Mouse (Mus musculus) neural tube, embryonic 13.5 days (tissue): ENCODE data around the gene Olfr632. TPM values are rescaled to one million over a fixed set of nuclear protein-coding genes. Genes with fewer than 3 reads are reported as not detected.

Source experiments
- polyA plus RNA-seq: library from polyadenylated mRNA; unstranded; fragments of >200 nt; fragmentation: Nextera tagmentation; extraction: Ambion mirVana; gene quantifications from 2 replicates; pipeline ENCODE4 v1.2.1, GENCODE M21; 2015

The Olfr632 gene
- polyA plus RNA-seq, 1 experiment from 2014 or later, result 0.08 TPM

Other genes starting within 250 kb of the Olfr632 start
- gene Olfr243, start 219.7 kb upstream of the Olfr632 start, polyA plus RNA-seq, result not detected in 2 replicates
- gene Olfr628, start 204.0 kb upstream of the Olfr632 start, polyA plus RNA-seq, result not detected in 2 replicates
- not detected in 2 replicates for gene Olfr629, start 189.4 kb upstream of the Olfr632 start, polyA plus RNA-seq
- gene Olfr630, start 177.0 kb upstream of the Olfr632 start, polyA plus RNA-seq, result not detected in 2 replicates
- gene Olfr69, start 162.8 kb upstream of the Olfr632 start, polyA plus RNA-seq, result not detected in 2 replicates
- not detected in 2 replicates for gene Olfr68, start 154.6 kb upstream of the Olfr632 start, polyA plus RNA-seq
- not detected in 2 replicates for gene Olfr67, start 142.5 kb upstream of the Olfr632 start, polyA plus RNA-seq
- 1,029 and 1,038 TPM in 2 replicates for gene Hbb-bt, start 120.4 kb upstream of the Olfr632 start, polyA plus RNA-seq
- gene Hbb-bs, start 106.3 kb upstream of the Olfr632 start, polyA plus RNA-seq, result 1,894 and 2,140 TPM in 2 replicates
- gene Hbb-bh2, start 93.8 kb upstream of the Olfr632 start, polyA plus RNA-seq, result not detected in 2 replicates
- 31.8 and 57.0 TPM in 2 replicates for gene Hbb-bh1, start 91.2 kb upstream of the Olfr632 start, polyA plus RNA-seq
- gene Hbb-y, start 81.1 kb upstream of the Olfr632 start, polyA plus RNA-seq, result 3,874 and 4,036 TPM in 2 replicates
- not detected in 2 replicates for gene Olfr66, start 48.1 kb upstream of the Olfr632 start, polyA plus RNA-seq
- not detected in 2 replicates for gene Olfr64, start 39.9 kb upstream of the Olfr632 start, polyA plus RNA-seq
- gene Olfr65, start 30.9 kb upstream of the Olfr632 start, polyA plus RNA-seq, result not detected in 2 replicates
- not detected in 2 replicates for gene Olfr631, start 5.5 kb upstream of the Olfr632 start, polyA plus RNA-seq
- gene Olfr633, start 10.1 kb downstream of the Olfr632 start, polyA plus RNA-seq, result not detected in 2 replicates
- not detected in 2 replicates for gene Olfr635, start 36.8 kb downstream of the Olfr632 start, polyA plus RNA-seq
- not detected in 2 replicates for gene Olfr638, start 64.4 kb downstream of the Olfr632 start, polyA plus RNA-seq
- not detected in 2 replicates for gene Olfr639, start 83.0 kb downstream of the Olfr632 start, polyA plus RNA-seq
- not detected in 2 replicates for gene Olfr640, start 91.2 kb downstream of the Olfr632 start, polyA plus RNA-seq
- gene Olfr641, start 101.1 kb downstream of the Olfr632 start, polyA plus RNA-seq, result not detected in 2 replicates
- gene Olfr642, start 118.3 kb downstream of the Olfr632 start, polyA plus RNA-seq, result not detected in 2 replicates
- not detected in 2 replicates for gene 4930516K23Rik, start 127.1 kb downstream of the Olfr632 start, polyA plus RNA-seq
- gene Olfr644, start 137.5 kb downstream of the Olfr632 start, polyA plus RNA-seq, result not detected in 2 replicates
- not detected in 2 replicates for gene Olfr645, start 151.1 kb downstream of the Olfr632 start, polyA plus RNA-seq
- not detected in 2 replicates for gene Olfr646, start 170.5 kb downstream of the Olfr632 start, polyA plus RNA-seq
- not detected in 2 replicates for gene Ubqln5, start 195.5 kb downstream of the Olfr632 start, polyA plus RNA-seq
- not detected in 2 replicates for gene Olfr643, start 203.1 kb downstream of the Olfr632 start, polyA plus RNA-seq
- not detected in 2 replicates for gene Ubqln3, start 208.9 kb downstream of the Olfr632 start, polyA plus RNA-seq
- not detected in 2 replicates for gene Ubqlnl, start 216.2 kb downstream of the Olfr632 start, polyA plus RNA-seq
- gene Olfm5, start 230.5 kb downstream of the Olfr632 start, polyA plus RNA-seq, result not detected in 2 replicates
- gene Olfr648, start 249.0 kb downstream of the Olfr632 start, polyA plus RNA-seq, result 0.23 and 0.25 TPM in 2 replicates